ENCODE assay signal across 8 mouse cellular contexts in the genomic region with DNA sequence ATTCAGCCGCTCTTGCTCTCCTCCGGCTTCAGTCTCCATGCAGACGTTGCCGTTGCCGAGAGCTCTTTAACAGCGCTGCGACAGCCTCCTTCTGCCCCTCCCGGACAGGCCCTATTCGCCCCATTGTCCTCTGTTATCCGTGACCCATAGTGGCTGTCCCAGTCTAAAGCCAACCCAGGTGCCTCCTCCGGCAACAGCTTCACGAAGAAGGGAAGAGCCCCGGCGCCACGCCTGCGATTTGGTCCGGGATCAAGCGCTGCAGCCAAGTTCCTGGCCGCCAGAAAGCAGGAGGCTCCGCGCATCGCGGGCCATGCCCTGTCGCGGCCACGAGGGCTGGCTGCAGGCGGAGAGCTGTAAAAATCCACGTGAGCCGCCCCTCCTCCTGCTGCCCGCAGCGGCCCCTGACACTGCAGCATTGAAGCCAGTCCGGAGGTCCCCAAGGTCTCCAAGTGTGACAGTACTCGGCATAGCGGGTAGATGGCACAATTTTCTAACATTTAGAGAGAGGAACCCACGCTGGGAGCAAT. TPM values are rescaled to one million over a fixed set of nuclear protein-coding genes. Genes with fewer than 3 reads are reported as not detected.
DNase-seq lines count a peak whose midpoint lies in the region; ATAC-seq and TF ChIP-seq lines count a peak whose summit lies in the region.

No protein-coding gene starts in this region.

- H3K4me1 ChIP-seq in embryonic facial prominence, embryonic 13.5 days, result peaks cover 41% of the 10 kb centered on the region
- H3K4me1 ChIP-seq in heart, embryonic 14.5 days (ENCODE audit: control insufficient read depth in 2 of 2, insufficient read depth in 2 of 2, low read length in 2 of 2), result peaks cover 7 to 11% of the 10 kb centered on the region in 2 experiments
- H3K4me1 ChIP-seq in kidney, embryonic 15.5 days, result peaks cover 80% of the 10 kb centered on the region
- peaks cover 38% of the 10 kb centered on the region for H3K4me1 ChIP-seq in lung, embryonic 14.5 days (ENCODE audit: insufficient read depth)

- H3K27me3 ChIP-seq in embryonic facial prominence, embryonic 13.5 days, result peaks cover 91% of the 10 kb centered on the region
- H3K27me3 ChIP-seq in heart, embryonic 14.5 days (ENCODE audit: control insufficient read depth, insufficient read depth, low read length), result peaks cover 83% of the 10 kb centered on the region
- H3K27me3 ChIP-seq in kidney, embryonic 15.5 days, result peaks cover 4% of the 10 kb centered on the region; the same call in 1 of the 2 replicates
- no peaks in the 10 kb centered on the region for H3K27me3 ChIP-seq in lung, embryonic 14.5 days (ENCODE audit: insufficient read depth, low read length)

- peak; percentile 27 for DNase-seq in right cerebral cortex, adult 18-20 months
- no peak for DNase-seq in right cerebral cortex, postnatal 4 days
- DNase-seq in lung, embryonic 14.5 days, result peak; percentile 88
- peak; percentile 78 for DNase-seq in ovary, postnatal 36 days (ENCODE audit: low spot score)

- peak overlapping the region; percentile 60 for H3K9ac ChIP-seq in embryonic facial prominence, embryonic 13.5 days
- peak overlapping the region; percentile 27; the same call in 1 of the 2 replicates for H3K9ac ChIP-seq in heart, embryonic 14.5 days (ENCODE audit: low read length)
- peak overlapping the region; percentile 75 for H3K9ac ChIP-seq in kidney, embryonic 15.5 days
- H3K9ac ChIP-seq in lung, embryonic 14.5 days, result peak overlapping the region; percentile 61

- no peaks in the 10 kb centered on the region for H3K9me3 ChIP-seq in embryonic facial prominence, embryonic 13.5 days
- no peaks in the 10 kb centered on the region for H3K9me3 ChIP-seq in heart, embryonic 14.5 days (ENCODE audit: control insufficient read depth, low read length)
- H3K9me3 ChIP-seq in kidney, embryonic 15.5 days (replicated peaks), result no peaks in the 10 kb centered on the region
- no peaks in the 10 kb centered on the region for H3K9me3 ChIP-seq in lung, embryonic 14.5 days (ENCODE audit: low read depth, low read length)

- peak overlapping the region; percentile 43 for H3K4me3 ChIP-seq in embryonic facial prominence, embryonic 13.5 days
- H3K4me3 ChIP-seq in heart, embryonic 14.5 days (ENCODE audit: control insufficient read depth in 1 of 2, insufficient read depth in 1 of 2, low read depth in 1 of 2, low read length in 2 of 2), result peak overlapping the region; percentile 29 to 36
- peak overlapping the region; percentile 58 for H3K4me3 ChIP-seq in kidney, embryonic 15.5 days (replicated peaks)
- H3K4me3 ChIP-seq in lung, embryonic 14.5 days (ENCODE audit: low read depth, low read length), result peak overlapping the region; percentile 36

- TF ChIP-seq CTCF in lung, embryonic 14.5 days (IDR thresholded peaks at IDR 0.05; ENCODE audit: low read depth), result no peak

- ATAC-seq in embryonic facial prominence, embryonic 13.5 days (ENCODE audit: insufficient number of reproducible peaks, insufficient read depth, low FRiP score, low TSS enrichment, low read depth), result no peak
- peak; percentile 73 for ATAC-seq in heart, embryonic 14.5 days (ENCODE audit: insufficient number of reproducible peaks, insufficient read depth, low FRiP score, low read depth)
- ATAC-seq in kidney, embryonic 15.5 days (replicated peaks; ENCODE audit: low FRiP score), result peak; percentile 71
- peak; percentile 47 for ATAC-seq in lung, embryonic 14.5 days (ENCODE audit: insufficient read depth)
- ATAC-seq in erythroblast, adult 5-6 weeks (replicated peaks; ENCODE audit: low FRiP score, poor library complexity, severe bottlenecking), result no peak

- peak overlapping the region; percentile 76 for H3K4me2 ChIP-seq in embryonic facial prominence, embryonic 13.5 days
- peak overlapping the region; percentile 67 for H3K4me2 ChIP-seq in heart, embryonic 14.5 days (ENCODE audit: low read length)
- H3K4me2 ChIP-seq in kidney, embryonic 15.5 days, result peak overlapping the region; percentile 73
- peak overlapping the region; percentile 77 for H3K4me2 ChIP-seq in lung, embryonic 14.5 days

- H3K27ac ChIP-seq in embryonic facial prominence, embryonic 13.5 days, result no peak overlapping the region
- H3K27ac ChIP-seq in heart, embryonic 14.5 days (replicated peaks in 1 of 2; ENCODE audit: control insufficient read depth in 1 of 2, insufficient read depth in 1 of 2, low read depth in 2 of 2, low read length in 2 of 2), result no peak overlapping the region
- H3K27ac ChIP-seq in kidney, embryonic 15.5 days, result peak overlapping the region; percentile 94
- H3K27ac ChIP-seq in lung, embryonic 14.5 days (ENCODE audit: low read depth), result peak overlapping the region; percentile 76

- WGBS in embryonic facial prominence, embryonic 13.5 days, result under 1% methylated on average over 35 of the region's 35 CpGs
- 2% methylated on average over 35 of the region's 35 CpGs for WGBS in heart, embryonic 14.5 days
- under 1% methylated on average over 35 of the region's 35 CpGs for WGBS in kidney, embryonic 15.5 days
- 3% methylated on average over 35 of the region's 35 CpGs for WGBS in lung, embryonic 14.5 days

- H3K36me3 ChIP-seq in embryonic facial prominence, embryonic 13.5 days, result no peaks in the 10 kb centered on the region
- no peaks in the 10 kb centered on the region for H3K36me3 ChIP-seq in heart, embryonic 14.5 days (ENCODE audit: control insufficient read depth, insufficient read depth, low read length)
- peaks cover 17% of the 10 kb centered on the region; the same call in 1 of the 2 replicates for H3K36me3 ChIP-seq in kidney, embryonic 15.5 days
- H3K36me3 ChIP-seq in lung, embryonic 14.5 days (ENCODE audit: insufficient read depth), result peaks cover 56% of the 10 kb centered on the region

RNA-seq across cellular contexts. Expression of a gene that starts 20.5 kb away (rescaled TPM):
- 36.0 and 42.9 TPM in 2 replicates for polyA plus RNA-seq in embryonic facial prominence, embryonic 13.5 days (2015; fragmentation: Nextera tagmentation; extraction: Ambion mirVana)
- 28.3 and 32.5 TPM in 2 replicates for polyA plus RNA-seq in heart, embryonic 14.5 days (2014; fragmentation: Nextera tagmentation; extraction: Ambion mirVana)
- polyA plus RNA-seq in kidney, embryonic 15.5 days (2015; fragmentation: Nextera tagmentation; extraction: Ambion mirVana), result 230 and 240 TPM in 2 replicates
- polyA plus RNA-seq in lung, embryonic 14.5 days (2014; fragmentation: Nextera tagmentation; extraction: Ambion mirVana), result 142 and 146 TPM in 2 replicates
- total RNA-seq in erythroblast, adult 5-6 weeks (2015; ENCODE audit: low replicate concordance), result not detected in 2 replicates
- not detected in 2 replicates for total RNA-seq in erythroblast, adult 5-6 weeks (2017; ENCODE audit: low replicate concordance)

Comparison
In these comparisons a context has a peak if more than half of its experiments do, and no peak if none do; other contexts are left out.
1. ATAC-seq: peak in heart, embryonic 14.5 days (single experiment), kidney, embryonic 15.5 days (single experiment) and lung, embryonic 14.5 days (single experiment); none in embryonic facial prominence, embryonic 13.5 days (single experiment) and erythroblast, adult 5-6 weeks (single experiment).
2. H3K27ac ChIP-seq: peak in kidney, embryonic 15.5 days (single experiment) and lung, embryonic 14.5 days (single experiment); none in embryonic facial prominence, embryonic 13.5 days (single experiment) and heart, embryonic 14.5 days (0 of 2).
3. Peak in every context shown above with its lines, with median percentiles within 50 percentile points of each other: H3K4me2 ChIP-seq, H3K4me3 ChIP-seq and H3K9ac ChIP-seq.